Mouse (Mus musculus): Measurements from ENCODE around the gene Dpagt1. TPM values are rescaled to one million over a fixed set of nuclear protein-coding genes. Genes with fewer than 3 reads are reported as not detected.

The Dpagt1 gene
- total and polyA plus RNA-seq, 3 experiments, result 14.9 to 43.5 TPM; not detected in 1

- no peak for TF ChIP-seq MYC (IDR thresholded peaks at IDR 0.05; ENCODE audit: low read depth, low read length)
Observed at GRCm38 (mm10) chr9:44318826-44319095, 7.1 kb upstream of the Dpagt1 start (continued).

- H3K36me3 ChIP-seq (ENCODE audit: control insufficient read depth in 1 of 2, insufficient read depth in 2 of 2, low read length in 2 of 2), result peaks cover 0 to 10% of the 10 kb centered on the region in 2 experiments; a peak in 2 of 4 replicates
- H3K4me3 ChIP-seq (ENCODE audit: control insufficient read depth in 1 of 2, insufficient read depth in 1 of 2, low read depth in 2 of 2, low read length in 2 of 2), result peak overlapping the region; percentile 93
- H3K27ac ChIP-seq (ENCODE audit: control insufficient read depth, low read depth, low read length), result no peak overlapping the region
- no peaks in the 10 kb centered on the region for H3K9me3 ChIP-seq (replicated peaks; ENCODE audit: insufficient read depth, low read length)
- DNase-seq (ENCODE audit: low read depth, low spot score), result peak; percentile 59
- peaks cover 9% of the 10 kb centered on the region; the same call in 1 of the 2 replicates for H3K79me2 ChIP-seq (ENCODE audit: control insufficient read depth, insufficient read depth, low read length, poor library complexity)
- TF ChIP-seq MXI1 (IDR thresholded peaks at IDR 0.05; ENCODE audit: low read depth, low read length), result peak; percentile 10; the same call in 1 of the 2 replicates
- TF ChIP-seq MAZ (IDR thresholded peaks at IDR 0.05; ENCODE audit: low read depth, low read length), result no peak
- peak; percentile 42; the same call in 1 of the 2 replicates for TF ChIP-seq SIN3A (IDR thresholded peaks at IDR 0.05; ENCODE audit: low read length)
- no peak for TF ChIP-seq ELF1 (IDR thresholded peaks at IDR 0.05; ENCODE audit: low read depth, low read length)
- peak overlapping the region; percentile 85 for H3K9ac ChIP-seq (ENCODE audit: control insufficient read depth, low read depth, low read length, poor library complexity, severe bottlenecking)
- H3K27me3 ChIP-seq (ENCODE audit: control insufficient read depth in 1 of 2, insufficient read depth in 2 of 2, low read length in 2 of 2), result no peaks in the 10 kb centered on the region
- peaks cover 8 to 12% of the 10 kb centered on the region in 2 experiments for H3K4me1 ChIP-seq (ENCODE audit: control insufficient read depth in 1 of 2, insufficient read depth in 2 of 2, low read length in 2 of 2)
Observed at GRCm38 (mm10) chr9:44319105-44319886, 6.5 kb upstream of the Dpagt1 start.

DNA sequence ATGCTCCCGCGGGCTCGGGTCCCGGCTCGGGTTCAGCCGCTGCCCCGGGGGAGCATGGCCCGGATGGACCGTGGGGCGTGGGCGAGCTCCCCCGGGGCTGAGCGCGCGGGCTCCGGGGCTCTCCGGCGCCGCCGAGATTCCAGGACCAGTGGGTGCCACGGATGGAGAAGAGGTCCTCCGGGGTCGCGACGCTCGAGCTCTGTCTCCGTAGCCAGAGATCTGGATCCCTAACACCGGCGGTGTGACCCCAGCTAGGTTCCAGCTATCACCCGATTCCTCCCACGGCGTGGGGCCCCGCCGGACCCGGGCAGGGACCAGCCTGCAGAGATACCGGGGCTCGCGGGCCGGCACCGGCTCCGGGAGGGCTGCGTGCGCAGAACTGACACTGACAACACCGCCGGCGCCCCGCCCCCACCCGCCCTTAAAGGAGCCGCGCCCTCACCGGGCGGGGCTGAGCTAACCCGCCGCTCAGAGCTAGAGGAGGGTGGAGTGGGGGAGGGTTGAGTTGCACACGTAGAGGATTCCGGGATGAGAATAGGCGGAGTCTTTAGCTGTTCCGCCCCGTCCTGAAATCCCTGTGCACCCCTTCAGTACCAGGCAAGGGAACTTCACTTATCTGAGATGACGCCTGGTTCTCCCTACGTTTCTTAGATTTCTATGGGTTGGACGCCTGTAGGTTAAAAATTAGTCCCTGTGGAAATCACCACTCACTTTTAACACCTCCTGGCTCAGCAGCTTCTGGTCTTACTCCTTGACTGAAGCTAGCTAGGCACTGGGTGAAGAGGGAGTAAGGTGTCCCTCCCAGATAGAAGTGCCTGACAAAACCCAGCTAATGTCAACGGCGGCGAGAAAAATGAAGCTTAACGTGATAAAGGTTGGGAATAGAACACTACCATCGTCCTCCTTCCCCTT lies 5.7 kb upstream of the Dpagt1 start, which contains the start of gene C2cd2l:
Gene C2cd2l, minus strand, starts transcription at position 399 of the 912 bp plus-strand sequence.
- peak within 1 kb of the TSS; percentile 93 for H3K4me3 ChIP-seq (ENCODE audit: control insufficient read depth in 1 of 2, insufficient read depth in 1 of 2, low read depth in 2 of 2, low read length in 2 of 2)
- H3K27ac ChIP-seq (ENCODE audit: control insufficient read depth, low read depth, low read length), result peak within 1 kb of the TSS; percentile 27; the same call in 1 of the 2 replicates
- TF ChIP-seq MAZ (IDR thresholded peaks at IDR 0.05; ENCODE audit: low read depth, low read length) (peak; percentile 24; the same call in 1 of the 2 replicates), SIN3A (IDR thresholded peaks at IDR 0.05; ENCODE audit: low read length) (peak; percentile 88), UBTF (IDR thresholded peaks at IDR 0.05; ENCODE audit: borderline replicate concordance, insufficient read depth, low read depth, low read length) (0 out of 2 replicates have a peak, but pooled peaks have one; percentile 27), BHLHE40 (IDR thresholded peaks at IDR 0.05; ENCODE audit: borderline replicate concordance, low read depth, low read length) (no peak; the same call in 1 of the 2 replicates), KAT2A (conservative IDR thresholded peaks at IDR 0.05; ENCODE audit: low read depth, low read length) (no peak), ZMIZ1 (IDR thresholded peaks at IDR 0.05; ENCODE audit: low read depth, low read length) (no peak), MAFK (IDR thresholded peaks at IDR 0.05; ENCODE audit: borderline replicate concordance, low read depth, low read length) (no peak), MYC (IDR thresholded peaks at IDR 0.05; ENCODE audit: low read depth, low read length) (0 out of 2 replicates have a peak, but pooled peaks have one; percentile 14), GATA1 (IDR thresholded peaks at IDR 0.05; ENCODE audit: low read depth, low read length) (peak; percentile 6; the same call in 1 of the 2 replicates), POLR2A (IDR thresholded peaks at IDR 0.05; ENCODE audit: control insufficient read depth in 1 of 2, insufficient read depth in 1 of 2, low read depth in 1 of 2, low read length in 2 of 2, poor library complexity in 1 of 2) (peak; percentile 52 to 68; a peak in 3 of 4 replicates), POLR2AphosphoS5 (IDR thresholded peaks at IDR 0.05; ENCODE audit: borderline replicate concordance, low read depth, low read length) (no peak), USF1 (IDR thresholded peaks at IDR 0.05; ENCODE audit: low read depth, low read length) (no peak), HCFC1 (IDR thresholded peaks at IDR 0.05; ENCODE audit: low read depth, low read length) (peak; percentile 80), ZKSCAN1 (IDR thresholded peaks at IDR 0.05; ENCODE audit: low read depth, low read length) (no peak), NRF1 (IDR thresholded peaks at IDR 0.05; ENCODE audit: insufficient read depth, low read depth, low read length, poor library complexity, severe bottlenecking) (peak; percentile 69), RAD21 (IDR thresholded peaks at IDR 0.05; ENCODE audit: low read depth, low read length) (no peak), CHD1 (IDR thresholded peaks at IDR 0.05; ENCODE audit: low read depth, low read length) (no peak), ELF1 (IDR thresholded peaks at IDR 0.05; ENCODE audit: low read depth, low read length) (peak; percentile 79), E2F4 (IDR thresholded peaks at IDR 0.05; ENCODE audit: borderline replicate concordance, low read depth, low read length) (no peak), MXI1 (IDR thresholded peaks at IDR 0.05; ENCODE audit: low read depth, low read length) (peak; percentile 10), TBP (IDR thresholded peaks at IDR 0.05; ENCODE audit: low read depth, low read length) (no peak), EP300 (IDR thresholded peaks at IDR 0.05; ENCODE audit: low read depth in 1 of 2, low read length in 2 of 2) (no peak), CTCF (IDR thresholded peaks at IDR 0.05 in 2 of 3, conservative IDR thresholded peaks at IDR 0.05 in 1 of 3; ENCODE audit: control insufficient read depth in 1 of 3, insufficient read depth in 1 of 3, low read depth in 2 of 3, low read length in 3 of 3, poor library complexity in 1 of 3, severe bottlenecking in 1 of 3) (0 out of 6 replicates have a peak, but pooled peaks of 1 of the 3 experiments have one; percentile 0), CHD2 (IDR thresholded peaks at IDR 0.05; ENCODE audit: low read length) (no peak)

More for the DNA sequence above, 5.7 kb upstream of the Dpagt1 start, which contains the start of gene C2cd2l:
- no peaks in the 10 kb centered on the region for H3K27me3 ChIP-seq (ENCODE audit: control insufficient read depth in 1 of 2, insufficient read depth in 2 of 2, low read length in 2 of 2)
- H3K36me3 ChIP-seq (ENCODE audit: control insufficient read depth in 1 of 2, insufficient read depth in 2 of 2, low read length in 2 of 2), result peaks cover 0 to 12% of the 10 kb centered on the region in 2 experiments; a peak in 2 of 4 replicates
- H3K79me2 ChIP-seq (ENCODE audit: control insufficient read depth, insufficient read depth, low read length, poor library complexity), result peaks cover 9% of the 10 kb centered on the region; the same call in 1 of the 2 replicates
- peaks cover 10 to 16% of the 10 kb centered on the region in 2 experiments for H3K4me1 ChIP-seq (ENCODE audit: control insufficient read depth in 1 of 2, insufficient read depth in 2 of 2, low read length in 2 of 2)
- no peaks in the 10 kb centered on the region for H3K9me3 ChIP-seq (replicated peaks; ENCODE audit: insufficient read depth, low read length)
- DNase-seq (ENCODE audit: low read depth, low spot score), result peak; percentile 97
- H3K9ac ChIP-seq (ENCODE audit: control insufficient read depth, low read depth, low read length, poor library complexity, severe bottlenecking), result peak within 1 kb of the TSS; percentile 85
